Mouse (Mus musculus) erythroblast, embryonic 14.5 days (primary cell): ENCODE data around the gene Slc5a1.

Experiments
- GATA1 ChIP-seq: IDR thresholded peaks from 2 replicates; pipeline ENCODE4 v1.6.1; 2012; ENCODE audit warnings: low read length, inconsistent platforms, mixed read lengths
- TAL1 ChIP-seq: IDR thresholded peaks from 3 replicates; pipeline ENCODE4 v1.6.1; 2012; ENCODE audit warnings: low read length, inconsistent platforms, mixed read lengths

DNA sequence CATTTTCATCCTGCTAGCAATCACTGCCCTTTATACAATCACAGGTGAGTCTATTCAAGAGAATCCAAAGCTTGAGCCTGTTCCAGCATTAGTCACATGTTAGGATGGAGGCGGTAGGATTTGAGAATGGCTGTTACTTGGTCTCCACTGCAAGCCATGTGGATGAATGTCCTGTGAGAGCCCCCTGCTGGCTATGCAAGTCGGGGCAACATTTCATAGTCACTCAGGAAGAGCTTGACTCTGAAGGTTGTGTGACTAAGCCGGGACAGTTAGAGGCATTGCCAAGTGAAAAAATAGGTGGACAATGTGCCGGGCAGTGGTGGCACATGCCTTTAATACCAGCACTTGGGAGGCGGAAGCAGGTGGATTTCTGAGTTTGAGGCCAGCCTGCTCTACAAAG is 40.0 kb downstream of the Slc5a1 start:
- no peak for TF ChIP-seq TAL1
- no peak for TF ChIP-seq GATA1
